In the genomic region with DNA sequence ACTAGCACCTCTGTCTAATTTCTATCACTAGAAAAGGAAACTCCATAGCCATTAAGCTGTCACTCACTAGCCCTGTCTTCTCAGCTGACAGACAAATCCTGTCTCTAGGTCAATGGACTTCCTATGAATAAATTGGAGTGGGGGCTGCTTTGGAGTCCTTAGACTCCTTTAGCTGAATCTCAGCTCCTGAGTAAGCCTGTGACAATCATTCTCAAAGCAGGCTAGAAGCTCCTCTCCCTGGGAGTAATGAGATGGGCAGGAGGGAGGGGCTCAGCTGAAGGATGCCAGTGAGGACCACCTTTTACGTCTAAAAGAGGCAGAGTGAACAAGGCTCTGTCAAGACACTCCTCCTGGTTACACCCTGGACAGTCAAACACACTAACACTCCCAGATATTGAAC, we compare ENCODE assay signal across 19 mouse cellular contexts. TPM values are rescaled to one million over a fixed set of nuclear protein-coding genes. Genes with fewer than 3 reads are reported as not detected.
DNase-seq lines count a peak whose midpoint lies in the region; ATAC-seq and TF ChIP-seq lines count a peak whose summit lies in the region.
"Had no signal": no experiment of that assay in that cellular context is flagged by ENCODE, and none has a peak within 500 bp of the region (broad histone marks: within the 10 kb centered on the region; RNA-seq: fewer than 3 reads in every experiment).

No protein-coding gene starts in this region.

- H3K9ac ChIP-seq in heart, adult 2 months (ENCODE audit: low read depth, low read length) = peak overlapping the region; percentile 62; the same call in 1 of the 2 replicates
- no peak overlapping the region for H3K9ac ChIP-seq in kidney, postnatal 0 days (ENCODE audit: low read depth, low read length)
- H3K9ac ChIP-seq: embryonic facial prominence, embryonic 15.5 days; liver, embryonic 14.5 days; midbrain, embryonic 13.5 days; neural tube, embryonic 15.5 days had no signal

- H3K4me1 ChIP-seq in heart, adult 2 months (ENCODE audit: control insufficient read depth, insufficient read depth, low read length) = peaks cover 3% of the 10 kb centered on the region
- H3K4me1 ChIP-seq in kidney, postnatal 0 days (replicated peaks; ENCODE audit: insufficient read depth, low read length) = no peaks in the 10 kb centered on the region
- H3K4me1 ChIP-seq in megakaryocyte, embryonic 14.5 days = peaks cover 21% of the 10 kb centered on the region

- no peak for TF ChIP-seq POLR2A in heart, adult 2 months (IDR thresholded peaks at IDR 0.05; ENCODE audit: insufficient read depth, low read depth, low read length)

- H3K9me3 ChIP-seq in kidney, postnatal 0 days (replicated peaks; ENCODE audit: low read length) = no peaks in the 10 kb centered on the region
- H3K9me3 ChIP-seq in megakaryocyte, embryonic 14.5 days = peaks cover 13% of the 10 kb centered on the region
- H3K9me3 ChIP-seq: embryonic facial prominence, embryonic 15.5 days; forebrain, embryonic 10.5 days; neural tube, embryonic 15.5 days had no signal

- no peak overlapping the region for H3K4me2 ChIP-seq in kidney, postnatal 0 days (ENCODE audit: low read length)
- H3K4me2 ChIP-seq: embryonic facial prominence, embryonic 15.5 days had no signal

- peak overlapping the region; percentile 96 for H3K27ac ChIP-seq in heart, adult 2 months
- H3K27ac ChIP-seq in kidney, postnatal 0 days = 0 out of 2 replicates have a peak overlapping the region, but pooled peaks have one; percentile 36
- H3K27ac ChIP-seq: embryonic facial prominence, embryonic 15.5 days; forebrain, embryonic 10.5 days; hindbrain, postnatal 0 days; liver, embryonic 14.5 days; midbrain, embryonic 13.5 days; neural tube, embryonic 15.5 days had no signal

- no peak for TF ChIP-seq CTCF in heart, adult 2 months (IDR thresholded peaks at IDR 0.05)
- no peak for TF ChIP-seq CTCF in kidney, postnatal 0 days (IDR thresholded peaks at IDR 0.05; ENCODE audit: low read depth)

- H3K27me3 ChIP-seq in heart, adult 2 months (ENCODE audit: control insufficient read depth, insufficient read depth, low read length) = no peaks in the 10 kb centered on the region
- H3K27me3 ChIP-seq in kidney, postnatal 0 days (ENCODE audit: insufficient read depth, low read length) = peaks cover 11% of the 10 kb centered on the region
- peaks cover 6% of the 10 kb centered on the region for H3K27me3 ChIP-seq in megakaryocyte, embryonic 14.5 days (replicated peaks)
- H3K27me3 ChIP-seq: Patski had no signal

- no peak for ATAC-seq in kidney, postnatal 0 days (replicated peaks; ENCODE audit: low FRiP score, low read depth)
- no peak for ATAC-seq in megakaryocyte, adult 5-6 weeks (ENCODE audit: poor library complexity, severe bottlenecking)
- ATAC-seq: hindbrain, postnatal 0 days; midbrain, embryonic 13.5 days; Patski had no signal

- H3K36me3 ChIP-seq in heart, adult 2 months (ENCODE audit: control insufficient read depth, insufficient read depth, low read length) = 0 out of 2 replicates have a peak, but pooled peaks cover 4% of the 10 kb centered on the region
- no peaks in the 10 kb centered on the region for H3K36me3 ChIP-seq in kidney, postnatal 0 days (ENCODE audit: insufficient read depth, low read length)
- H3K36me3 ChIP-seq in megakaryocyte, embryonic 14.5 days (replicated peaks; ENCODE audit: low read length) = no peaks in the 10 kb centered on the region
- H3K36me3 ChIP-seq: embryonic facial prominence, embryonic 15.5 days; forebrain, embryonic 10.5 days; midbrain, embryonic 13.5 days; neural tube, embryonic 15.5 days had no signal

- TF ChIP-seq EP300 in heart, adult 2 months (IDR thresholded peaks at IDR 0.05; ENCODE audit: insufficient read depth, low read depth, low read length) = no peak

- peak overlapping the region; percentile 70 for H3K4me3 ChIP-seq in heart, adult 2 months
- H3K4me3 ChIP-seq in kidney, postnatal 0 days (replicated peaks; ENCODE audit: low read depth, low read length) = no peak overlapping the region
- H3K4me3 ChIP-seq in megakaryocyte, embryonic 14.5 days (replicated peaks) = peak overlapping the region; percentile 59
- H3K4me3 ChIP-seq: embryonic facial prominence, embryonic 15.5 days had no signal

- intact Hi-C loops in heart, adult 2 months (cut with DNase I) = loop anchor here (1.0 to 5.0 kb wide), 2 partner anchors 9 to 100 kb away; no protein-coding TSS in a partner anchor
- intact Hi-C loops in heart, postnatal 14 days (cut with DNase I) = loop anchor here (5.0 kb wide), 3 partner anchors 95 to 305 kb away; partner anchors contain the start of gene Samd4

- 24% methylated on average over 1 of the region's 1 CpGs for WGBS in heart, adult 2 months
- WGBS in kidney, postnatal 0 days = 58% methylated on average over 1 of the region's 1 CpGs

- DNase-seq in heart, adult 2 months = no peak
- DNase-seq in heart, postnatal 14 days = no peak
- no peak for DNase-seq in kidney, postnatal 0 days (ENCODE audit: low spot score)
- no peak for DNase-seq in kidney, postnatal 36 days
- no peak for DNase-seq in urinary bladder, postnatal 25 days (ENCODE audit: low spot score)
- DNase-seq: cerebellum, adult 8-10 months; gastrocnemius, postnatal 25 days; layer of hippocampus, postnatal 36 days; left cerebral cortex, postnatal 4 days; right cerebral cortex, postnatal 25 days had no signal

- no peaks in the 10 kb centered on the region; the same call in 1 of the 2 replicates for H3K79me2 ChIP-seq in heart, adult 2 months (replicated peaks; ENCODE audit: control insufficient read depth, insufficient read depth, low read length)

RNA-seq across cellular contexts. Expression of gene Gch1, which starts 2.0 kb away (rescaled TPM):
- 1 to 10 TPM; 6.3 to 7.0 TPM for total RNA-seq in heart, adult 2 months (2021)
- polyA plus RNA-seq in heart, adult 2 months (2012; rRNA removed) = 4.7 and 8.9 TPM in 2 replicates
- total RNA-seq in heart, postnatal 14 days (2021) = 1 to 10 TPM; 8.0 to 8.1 TPM
- polyA plus RNA-seq in kidney, postnatal 0 days (2015; fragmentation: Nextera tagmentation; extraction: Ambion mirVana) = 1.4 and 2.2 TPM in 2 replicates
- 3.1 TPM in 1 of 2 replicates, not detected in the other for polyA plus RNA-seq in megakaryocyte, embryonic 14.5 days (2012; ENCODE audit: insufficient read depth, low replicate concordance)
- total RNA-seq in megakaryocyte, adult 5-6 weeks (2015) = 16.7 and 18.5 TPM in 2 replicates
- total RNA-seq in megakaryocyte, adult 5-6 weeks (2017) = 9.4 and 10.2 TPM in 2 replicates
